Mouse (Mus musculus) liver, embryonic 18 days (tissue): ENCODE measurements around the gene Olfr667. TPM values are rescaled to one million over a fixed set of nuclear protein-coding genes. Genes with fewer than 3 reads are reported as not detected.

Experiments
- polyA plus RNA-seq: library from polyadenylated mRNA; depleted of rRNA; stranded (reverse); fragments of >200 nt; gene quantifications from 2 replicates; pipeline ENCODE4 v1.2.3, GENCODE M21; 2012; rRNA removed

Olfr667 gene
- polyA plus RNA-seq: not detected in 2 replicates

GRCm38 (mm10) chr7:104921382-104921781 is at the start of gene Olfr667:
TSS of gene Olfr667 (minus strand) at chr7:104921482.

GRCm38 (mm10) chr7:104962520-104962919 is 41.2 kb upstream of the Olfr667 start, which contains the start of gene Olfr670:
TSS of gene Olfr670 (minus strand) at chr7:104962620.

GRCm38 (mm10) chr7:104933940-104934339 is 12.7 kb upstream of the Olfr667 start, which contains the start of gene Olfr669:
TSS of gene Olfr669 (plus strand) at chr7:104934240.

GRCm38 (mm10) chr7:104927957-104928356 is 6.7 kb upstream of the Olfr667 start, which contains the start of gene Olfr668:
TSS of gene Olfr668 (minus strand) at chr7:104928057.

GRCm38 (mm10) chr7:104895852-104896251 is 25.4 kb downstream of the Olfr667 start, which contains the start of gene Olfr666:
TSS of gene Olfr666 (minus strand) at chr7:104895952.

GRCm38 (mm10) chr7:104877731-104878130 is 43.6 kb downstream of the Olfr667 start, which contains the start of gene Olfr665:
TSS of gene Olfr665 (plus strand) at chr7:104878031.

Other genes starting within 250 kb of the Olfr667 start
- gene Olfr661, start 235.0 kb downstream of the Olfr667 start, polyA plus RNA-seq: not detected in 2 replicates
- gene Usp17le, start 144.0 kb downstream of the Olfr667 start, polyA plus RNA-seq: 0.01 TPM in 1 of 2 replicates, not detected in the other
- not detected in 2 replicates for gene Usp17lb, start 78.9 kb downstream of the Olfr667 start, polyA plus RNA-seq
- not detected in 2 replicates for gene Usp17la, start 64.5 kb downstream of the Olfr667 start, polyA plus RNA-seq
- gene Olfr665, start 43.5 kb downstream of the Olfr667 start, polyA plus RNA-seq: not detected in 2 replicates
- not detected in 2 replicates for gene Olfr666, start 25.5 kb downstream of the Olfr667 start, polyA plus RNA-seq
- gene Olfr668, start 6.6 kb upstream of the Olfr667 start, polyA plus RNA-seq: not detected in 2 replicates
- not detected in 2 replicates for gene Olfr669, start 12.8 kb upstream of the Olfr667 start, polyA plus RNA-seq
- not detected in 2 replicates for gene Olfr670, start 41.1 kb upstream of the Olfr667 start, polyA plus RNA-seq
- gene Olfr671, start 57.6 kb upstream of the Olfr667 start, polyA plus RNA-seq: not detected in 2 replicates
- not detected in 2 replicates for gene Olfr672, start 80.5 kb upstream of the Olfr667 start, polyA plus RNA-seq
- not detected in 2 replicates for gene Olfr675, start 107.0 kb upstream of the Olfr667 start, polyA plus RNA-seq
- not detected in 2 replicates for gene Olfr676, start 111.2 kb upstream of the Olfr667 start, polyA plus RNA-seq
- not detected in 2 replicates for gene Olfr677, start 129.9 kb upstream of the Olfr667 start, polyA plus RNA-seq
- not detected in 2 replicates for gene Olfr678, start 143.0 kb upstream of the Olfr667 start, polyA plus RNA-seq
- not detected in 2 replicates for gene Olfr679, start 159.7 kb upstream of the Olfr667 start, polyA plus RNA-seq
- not detected in 2 replicates for gene Olfr680-ps1, start 171.3 kb upstream of the Olfr667 start, polyA plus RNA-seq
- not detected in 2 replicates for gene Olfr681, start 195.4 kb upstream of the Olfr667 start, polyA plus RNA-seq
- not detected in 2 replicates for gene Olfr683, start 225.5 kb upstream of the Olfr667 start, polyA plus RNA-seq
- gene Olfr684, start 242.2 kb upstream of the Olfr667 start, polyA plus RNA-seq: not detected in 2 replicates